Mouse (Mus musculus) lung, embryonic 15.5 days (tissue): ENCODE data around the gene H2-M10.6. TPM values are rescaled to one million over a fixed set of nuclear protein-coding genes. Genes with fewer than 3 reads are reported as not detected.

Experiments used
- ATAC-seq: fragments of 200-750 bp; cut with Nextera tagmentation; 2 replicates; pipeline ENCODE4 v1.8.0; 2017; ENCODE audit warnings: moderate number of reproducible peaks, borderline replicate concordance; ENCODE audit not compliant: low FRiP score, low TSS enrichment; ENCODE audit errors: extremely low read depth
- H3K27ac ChIP-seq: fragments of 300-500 bp; sonication (generic); 2 replicates; pipeline ENCODE4 v1.5.1; 2015; ENCODE audit warnings: moderate library complexity, mild to moderate bottlenecking, inconsistent platforms
- H3K27me3 ChIP-seq: fragments of 300-500 bp; sonication (generic); 2 replicates; pipeline ENCODE4 v1.6.1; 2015; ENCODE audit warnings: inconsistent platforms
- H3K36me3 ChIP-seq: fragments of 300-500 bp; sonication (generic); 2 replicates; pipeline ENCODE4 v1.6.1; 2015; ENCODE audit warnings: inconsistent platforms
- H3K4me1 ChIP-seq: fragments of 300-500 bp; sonication (generic); 2 replicates; pipeline ENCODE4 v1.6.1; 2015; ENCODE audit warnings: inconsistent platforms
- H3K4me2 ChIP-seq: fragments of 300-500 bp; sonication (generic); 2 replicates; pipeline ENCODE4 v1.6.1; 2015; ENCODE audit warnings: inconsistent platforms, mild to moderate bottlenecking, moderate library complexity
- H3K4me3 ChIP-seq: fragments of 300-500 bp; sonication (generic); 2 replicates; pipeline ENCODE4 v1.5.1; 2015; ENCODE audit warnings: mild to moderate bottlenecking, inconsistent platforms
- H3K9ac ChIP-seq: fragments of 300-500 bp; sonication (generic); 2 replicates; pipeline ENCODE4 v1.6.1; 2015; ENCODE audit warnings: inconsistent platforms
- H3K9me3 ChIP-seq: fragments of 300-500 bp; sonication (generic); 2 replicates; pipeline ENCODE4 v1.6.1; 2016; ENCODE audit warnings: inconsistent platforms
- WGBS: fragments of 180-500 bp; shearing (Covaris S2); methylation state at CpG from one replicate; pipeline ENCODE4 v1.1.7; 2015; 5-methylcytosine and 5-hydroxymethylcytosine counted together
- polyA plus RNA-seq: library from polyadenylated mRNA; unstranded; fragments of >200 nt; fragmentation: Nextera tagmentation; extraction: Ambion mirVana; gene quantifications from 2 replicates; pipeline ENCODE4 v1.2.1, GENCODE M21; 2015

The H2-M10.6 gene
- polyA plus RNA-seq, 1 experiment from 2014 or later = not detected

DNA sequence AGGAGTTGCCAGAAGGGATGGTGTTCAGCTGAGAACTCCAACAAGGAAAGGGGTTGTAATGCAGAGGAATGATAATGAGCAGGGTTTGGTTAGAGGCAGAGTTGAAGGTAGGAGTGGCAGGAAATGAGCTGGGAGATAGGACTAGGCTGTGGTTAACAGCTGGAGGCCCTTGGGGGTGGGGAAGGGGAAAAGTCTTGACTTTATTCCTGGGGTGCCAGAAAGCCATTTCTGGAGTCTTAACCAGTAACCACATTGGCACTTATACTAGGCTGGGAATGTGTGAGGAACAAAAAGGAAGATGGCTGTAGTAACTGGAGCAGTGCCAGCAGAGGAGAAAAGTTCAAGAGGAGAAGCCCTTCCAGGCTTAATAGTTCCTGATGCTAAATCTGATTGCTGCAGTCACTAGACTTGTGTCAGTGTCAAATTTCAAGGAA lies 32.3 kb downstream of the H2-M10.6 start:
- no peaks in the 10 kb centered on the region for H3K27me3 ChIP-seq
- no peak for ATAC-seq
- no peak overlapping the region for H3K4me3 ChIP-seq
- H3K4me1 ChIP-seq = no peaks in the 10 kb centered on the region
- H3K9me3 ChIP-seq = no peaks in the 10 kb centered on the region
- no peaks in the 10 kb centered on the region for H3K36me3 ChIP-seq
- no peak overlapping the region for H3K4me2 ChIP-seq
- no peak overlapping the region for H3K27ac ChIP-seq
- no peak overlapping the region for H3K9ac ChIP-seq

DNA sequence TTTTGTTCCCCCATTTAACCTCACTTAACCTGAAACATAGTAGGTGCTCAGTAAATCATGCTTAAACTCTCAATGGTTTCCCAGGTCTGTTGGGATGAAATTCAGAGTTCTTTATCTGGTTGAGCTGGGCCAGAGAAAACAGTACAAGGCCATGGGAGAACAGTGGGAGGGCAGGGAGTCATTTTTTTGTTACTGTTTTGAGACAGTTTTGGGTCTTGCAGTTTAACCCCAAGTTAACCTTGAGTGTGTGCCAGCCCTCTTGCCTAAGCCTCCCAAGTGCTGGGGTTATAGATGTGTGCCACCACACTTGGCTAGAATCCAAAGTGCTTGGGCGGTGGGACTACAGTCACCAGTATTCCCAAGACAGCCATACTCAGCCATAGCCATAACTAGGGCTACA lies 32.8 kb downstream of the H2-M10.6 start:
- H3K4me2 ChIP-seq = no peak overlapping the region
- ATAC-seq = peak; percentile 65; the same call in 1 of the 2 replicates
- H3K9ac ChIP-seq = no peak overlapping the region
- WGBS = 32% methylated on average over 1 of the region's 1 CpGs
- H3K27me3 ChIP-seq = no peaks in the 10 kb centered on the region
- no peaks in the 10 kb centered on the region for H3K9me3 ChIP-seq
- 0 out of 2 replicates have a peak, but pooled peaks cover under 1% of the 10 kb centered on the region for H3K4me1 ChIP-seq
- no peak overlapping the region for H3K27ac ChIP-seq
- no peaks in the 10 kb centered on the region for H3K36me3 ChIP-seq
- H3K4me3 ChIP-seq = no peak overlapping the region

DNA sequence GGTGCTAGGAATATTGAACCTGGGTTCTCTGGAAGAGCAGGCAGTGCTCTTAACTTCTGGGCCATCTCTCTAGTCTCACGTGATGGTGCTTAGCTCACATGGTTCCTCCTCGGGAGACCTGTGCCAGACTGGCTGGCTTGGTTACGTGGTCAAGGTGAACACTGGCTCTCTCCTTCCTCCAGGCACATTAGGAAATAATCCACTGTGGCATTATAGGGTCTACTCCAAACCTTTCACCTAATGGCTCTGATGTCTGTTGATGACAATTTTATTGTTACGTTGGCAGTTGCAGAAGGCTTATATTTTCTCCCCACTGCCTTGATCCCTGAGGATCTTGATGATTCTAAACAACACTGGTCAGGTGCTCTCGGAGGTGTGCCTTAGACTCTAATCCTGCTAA lies 36.9 kb downstream of the H2-M10.6 start:
- Histone ChIP-seq H3K36me3 (peaks cover 19% of the 10 kb centered on the region), H3K9me3 (no peaks in the 10 kb centered on the region), H3K27ac (no peak overlapping the region), H3K9ac (no peak overlapping the region), H3K4me2 (no peak overlapping the region), H3K27me3 (no peaks in the 10 kb centered on the region), H3K4me3 (no peak overlapping the region), H3K4me1 (0 out of 2 replicates have a peak, but pooled peaks cover 9% of the 10 kb centered on the region)
- no peak for ATAC-seq
- 81% methylated on average over 5 of the region's 5 CpGs for WGBS

DNA sequence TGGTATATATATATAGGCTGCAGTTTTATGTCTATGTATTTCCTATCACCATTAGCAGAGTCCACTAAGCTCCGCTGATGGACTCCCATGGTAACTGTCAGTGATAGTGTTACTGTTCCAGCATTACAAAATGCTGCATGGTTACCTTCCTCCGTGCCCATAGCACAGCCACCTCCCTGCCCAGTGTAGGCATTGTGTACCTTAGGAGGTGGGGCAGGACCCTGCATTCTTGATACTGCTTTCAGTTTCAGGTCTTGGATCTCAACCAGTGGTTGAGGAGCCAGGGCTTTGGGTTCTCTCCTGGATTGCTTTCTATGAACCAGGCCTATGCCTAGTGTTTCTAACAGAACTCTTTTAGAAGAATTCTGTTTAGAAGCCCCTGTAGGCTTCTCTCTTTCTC lies 38.0 kb downstream of the H2-M10.6 start:
- 83% methylated on average over 2 of the region's 2 CpGs for WGBS

DNA sequence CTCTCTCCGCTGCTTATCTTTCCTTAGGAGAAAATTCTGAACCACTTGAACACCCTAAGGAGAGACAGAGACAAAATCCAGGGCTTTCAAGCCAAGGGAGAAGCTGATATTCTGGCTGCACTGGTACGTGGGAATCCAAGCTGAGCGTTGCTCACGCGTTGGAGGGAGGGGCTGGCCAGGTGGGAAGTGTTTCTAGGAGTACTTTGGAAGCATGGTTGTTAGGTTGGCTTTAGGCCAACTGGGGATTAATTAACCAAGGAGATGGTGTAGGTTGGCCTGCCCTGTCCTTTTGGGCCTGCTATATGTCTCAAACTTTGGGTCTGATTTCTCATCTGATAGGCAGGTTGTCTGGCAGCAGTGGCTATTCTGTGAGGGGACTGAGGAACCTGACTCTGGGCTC lies 39.2 kb downstream of the H2-M10.6 start:
- Histone ChIP-seq H3K27me3 (no peaks in the 10 kb centered on the region), H3K9me3 (no peaks in the 10 kb centered on the region), H3K27ac (no peak overlapping the region), H3K4me3 (no peak overlapping the region), H3K36me3 (peaks cover 35% of the 10 kb centered on the region), H3K4me2 (no peak overlapping the region), H3K9ac (no peak overlapping the region), H3K4me1 (0 out of 2 replicates have a peak, but pooled peaks cover 9% of the 10 kb centered on the region)
- WGBS = 60% methylated on average over 5 of the region's 5 CpGs
- no peak for ATAC-seq

More for the DNA sequence above, 38.0 kb downstream of the H2-M10.6 start:
- no peak for ATAC-seq
- Histone ChIP-seq H3K27me3 (no peaks in the 10 kb centered on the region), H3K36me3 (peaks cover 26% of the 10 kb centered on the region), H3K27ac (no peak overlapping the region), H3K9ac (no peak overlapping the region), H3K9me3 (no peaks in the 10 kb centered on the region), H3K4me2 (no peak overlapping the region), H3K4me3 (no peak overlapping the region), H3K4me1 (0 out of 2 replicates have a peak, but pooled peaks cover 9% of the 10 kb centered on the region)

DNA sequence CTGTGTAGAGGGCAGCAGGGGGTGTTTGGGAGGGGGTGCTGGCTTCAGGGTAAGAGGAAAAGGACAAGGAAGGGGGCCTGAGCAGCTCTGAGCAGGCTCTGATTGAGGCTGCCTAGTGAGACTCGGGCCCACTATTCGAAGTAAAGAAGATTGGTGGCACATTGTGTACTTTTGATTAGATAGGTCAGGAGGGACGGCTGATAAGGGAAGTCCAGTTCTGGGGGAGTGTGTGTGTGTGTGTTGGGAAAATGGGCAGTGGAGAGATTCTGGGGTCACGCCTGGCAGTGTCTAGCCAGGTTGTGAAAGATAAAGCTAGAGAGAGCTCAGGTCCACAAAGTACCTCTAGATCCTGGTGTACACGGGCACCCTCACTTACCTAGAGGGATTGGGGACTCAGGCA lies 39.7 kb downstream of the H2-M10.6 start:
- Histone ChIP-seq H3K4me3 (no peak overlapping the region), H3K27me3 (no peaks in the 10 kb centered on the region), H3K9me3 (no peaks in the 10 kb centered on the region), H3K27ac (no peak overlapping the region), H3K36me3 (peaks cover 39% of the 10 kb centered on the region), H3K4me1 (0 out of 2 replicates have a peak, but pooled peaks cover 9% of the 10 kb centered on the region), H3K9ac (no peak overlapping the region), H3K4me2 (no peak overlapping the region)
- 53% methylated on average over 5 of the region's 5 CpGs for WGBS
- ATAC-seq = no peak

DNA sequence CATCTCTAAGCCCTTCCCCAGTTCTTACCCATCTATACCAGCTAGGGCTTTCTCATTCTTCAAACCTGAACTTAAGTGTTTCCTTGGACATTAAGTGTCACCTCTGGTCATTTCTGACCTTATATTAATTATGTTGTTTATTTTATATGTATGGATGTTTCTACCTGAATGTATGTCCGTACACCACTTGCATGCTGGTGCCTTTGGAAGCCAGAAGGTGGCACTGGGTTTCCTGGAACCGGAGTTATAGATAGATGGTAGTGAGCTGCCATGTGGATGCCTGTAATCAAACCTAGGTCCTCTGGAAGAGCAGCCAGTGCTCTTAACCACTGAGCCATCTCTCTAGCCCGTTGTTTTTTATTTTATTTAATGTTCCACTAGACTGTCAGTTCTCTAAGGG lies 43.5 kb downstream of the H2-M10.6 start:
- no peak overlapping the region for H3K27ac ChIP-seq
- H3K36me3 ChIP-seq = peaks cover 63% of the 10 kb centered on the region
- no peaks in the 10 kb centered on the region for H3K9me3 ChIP-seq
- WGBS = 88% methylated on average over 3 of the region's 3 CpGs
- 0 out of 2 replicates have a peak, but pooled peaks cover 5% of the 10 kb centered on the region for H3K4me1 ChIP-seq
- no peak for ATAC-seq
- no peak overlapping the region for H3K4me3 ChIP-seq
- H3K27me3 ChIP-seq = no peaks in the 10 kb centered on the region
- H3K4me2 ChIP-seq = no peak overlapping the region
- no peak overlapping the region for H3K9ac ChIP-seq

DNA sequence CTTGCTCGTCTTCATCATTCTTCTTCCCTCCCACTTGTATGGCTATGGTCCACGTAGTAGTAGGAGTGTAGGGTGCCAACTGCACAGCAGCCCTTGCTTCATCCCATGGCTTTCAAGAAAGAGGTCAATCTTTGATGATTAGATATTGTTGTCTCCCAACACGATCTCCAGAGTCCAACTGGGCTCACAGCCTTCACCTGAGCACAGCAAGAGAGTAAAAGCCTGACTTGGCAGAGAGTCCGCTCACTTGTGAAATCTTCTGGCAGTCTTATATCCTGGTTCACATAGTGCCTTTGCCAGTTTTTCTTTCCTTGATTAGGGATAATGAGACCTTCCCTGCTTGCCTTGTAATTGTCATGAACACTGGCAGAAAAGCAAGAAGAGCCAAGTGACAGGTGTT lies 44.3 kb downstream of the H2-M10.6 start:
- ATAC-seq = no peak
- Histone ChIP-seq H3K4me1 (0 out of 2 replicates have a peak, but pooled peaks cover 2% of the 10 kb centered on the region), H3K9me3 (no peaks in the 10 kb centered on the region), H3K27me3 (no peaks in the 10 kb centered on the region), H3K4me2 (no peak overlapping the region), H3K27ac (no peak overlapping the region), H3K9ac (no peak overlapping the region), H3K4me3 (no peak overlapping the region), H3K36me3 (peaks cover 61% of the 10 kb centered on the region)
- 92% methylated on average over 4 of the region's 4 CpGs for WGBS

DNA sequence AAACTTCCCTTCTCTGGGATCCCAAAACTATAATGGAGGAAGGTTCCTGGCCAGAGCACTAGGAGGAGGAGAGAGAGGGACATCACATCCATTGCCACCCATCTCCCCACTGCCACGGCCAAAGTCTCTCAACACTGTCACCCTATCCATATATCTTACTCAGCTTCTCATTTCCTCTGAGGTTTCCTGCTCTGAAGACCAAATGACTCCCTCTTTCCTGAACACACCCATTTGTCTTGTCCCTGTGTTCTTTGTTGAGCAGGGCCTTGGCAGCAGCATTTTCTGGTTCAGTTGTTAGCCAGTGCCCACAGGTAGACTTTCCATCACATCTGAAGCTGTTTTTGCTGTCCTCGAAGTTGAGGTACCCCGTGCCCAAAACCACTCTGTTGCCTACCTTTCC lies 46.2 kb downstream of the H2-M10.6 start:
- no peak for ATAC-seq
- Histone ChIP-seq H3K4me1 (no peaks in the 10 kb centered on the region), H3K36me3 (peaks cover 50% of the 10 kb centered on the region), H3K4me2 (no peak overlapping the region), H3K9ac (no peak overlapping the region), H3K9me3 (no peaks in the 10 kb centered on the region), H3K27ac (no peak overlapping the region), H3K4me3 (no peak overlapping the region), H3K27me3 (no peaks in the 10 kb centered on the region)
- 89% methylated on average over 3 of the region's 3 CpGs for WGBS

DNA sequence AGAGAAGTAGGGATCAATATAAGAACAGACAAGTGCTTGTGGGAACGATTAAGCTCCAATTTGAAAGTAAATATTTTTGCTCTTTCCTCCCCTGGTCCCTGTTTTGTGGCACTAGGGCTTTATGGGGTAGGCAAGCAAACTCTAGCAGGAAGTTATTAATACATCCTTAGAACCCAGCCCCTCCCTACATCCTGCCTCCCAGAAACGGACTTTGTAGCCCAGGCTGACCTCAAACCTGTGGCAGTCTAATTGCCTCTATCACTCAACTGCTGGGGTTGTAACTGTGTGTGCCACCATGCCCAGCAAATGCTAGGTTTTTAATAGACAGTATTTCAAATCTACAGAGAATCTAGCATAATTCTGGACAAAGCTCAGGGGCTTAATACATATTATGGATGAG lies 49.7 kb downstream of the H2-M10.6 start:
- no peaks in the 10 kb centered on the region for H3K4me1 ChIP-seq
- no peak overlapping the region for H3K4me2 ChIP-seq
- H3K36me3 ChIP-seq = peaks cover 23% of the 10 kb centered on the region
- no peaks in the 10 kb centered on the region for H3K9me3 ChIP-seq
- ATAC-seq = no peak
- H3K27ac ChIP-seq = no peak overlapping the region
- 40% methylated on average over 2 of the region's 2 CpGs for WGBS
- H3K27me3 ChIP-seq = peaks cover 19% of the 10 kb centered on the region
- H3K4me3 ChIP-seq = no peak overlapping the region
- H3K9ac ChIP-seq = no peak overlapping the region

Other genes with a start within 250 kb of the H2-M10.6 start
- gene H2-M9, start 169.5 kb upstream of the H2-M10.6 start, polyA plus RNA-seq = not detected in 2 replicates
- not detected in 2 replicates for gene H2-M1, start 140.0 kb upstream of the H2-M10.6 start, polyA plus RNA-seq
- gene H2-M10.5, start 39.3 kb upstream of the H2-M10.6 start, polyA plus RNA-seq = not detected in 2 replicates
- gene Trim26, start 25.0 kb downstream of the H2-M10.6 start, polyA plus RNA-seq = 39.2 and 43.6 TPM in 2 replicates
- gene Trim15, start 55.0 kb downstream of the H2-M10.6 start, polyA plus RNA-seq = 0.14 and 0.21 TPM in 2 replicates
- 4.0 and 5.7 TPM in 2 replicates for gene Trim10, start 57.4 kb downstream of the H2-M10.6 start, polyA plus RNA-seq
- not detected in 2 replicates for gene Trim40, start 78.0 kb downstream of the H2-M10.6 start, polyA plus RNA-seq
- gene Trim31, start 85.9 kb downstream of the H2-M10.6 start, polyA plus RNA-seq = 0.09 and 0.16 TPM in 2 replicates
- 0.43 and 1.1 TPM in 2 replicates for gene Rnf39, start 130.7 kb downstream of the H2-M10.6 start, polyA plus RNA-seq
- 104 and 113 TPM in 2 replicates for gene Ppp1r11, start 139.6 kb downstream of the H2-M10.6 start, polyA plus RNA-seq
- 98.4 and 102 TPM in 2 replicates for gene Znrd1, start 146.4 kb downstream of the H2-M10.6 start, polyA plus RNA-seq
- 5.2 and 6.7 TPM in 2 replicates for gene Znrd1as, start 146.4 kb downstream of the H2-M10.6 start, polyA plus RNA-seq
- gene 2410137M14Rik, start 169.1 kb downstream of the H2-M10.6 start, polyA plus RNA-seq = not detected in 2 replicates
- gene H2-M5, start 177.4 kb downstream of the H2-M10.6 start, polyA plus RNA-seq = 0.40 and 0.48 TPM in 2 replicates
- gene Zfp57, start 189.0 kb downstream of the H2-M10.6 start, polyA plus RNA-seq = 77.9 and 79.8 TPM in 2 replicates
- gene Mog, start 211.2 kb downstream of the H2-M10.6 start, polyA plus RNA-seq = 0.14 TPM in 1 of 2 replicates, not detected in the other
- 9.4 and 9.7 TPM in 2 replicates for gene Gabbr1, start 233.8 kb downstream of the H2-M10.6 start, polyA plus RNA-seq